Mouse (Mus musculus): ENCODE measurements around the gene Ugt1a10. TPM values are rescaled to one million over a fixed set of nuclear protein-coding genes. Genes with fewer than 3 reads are reported as not detected.
"Not testable (repeated sequence)": the region's sequence is repeated elsewhere in the genome, so short reads cannot be mapped to it uniquely, and the experiment has no call there.

Gene Ugt1a10
- polyA plus RNA-seq, 1 experiment from 2014 or later = not detected

- Histone ChIP-seq H3K27me3 (ENCODE audit: insufficient read depth, low read length) (no peaks in the 10 kb centered on the region), H3K27ac (ENCODE audit: low read depth) (no peak overlapping the region)
- no peak for DNase-seq
Measured at GRCm38 (mm10) chr1:88220336-88220735, 165.1 kb downstream of the Ugt1a10 start.

DNA sequence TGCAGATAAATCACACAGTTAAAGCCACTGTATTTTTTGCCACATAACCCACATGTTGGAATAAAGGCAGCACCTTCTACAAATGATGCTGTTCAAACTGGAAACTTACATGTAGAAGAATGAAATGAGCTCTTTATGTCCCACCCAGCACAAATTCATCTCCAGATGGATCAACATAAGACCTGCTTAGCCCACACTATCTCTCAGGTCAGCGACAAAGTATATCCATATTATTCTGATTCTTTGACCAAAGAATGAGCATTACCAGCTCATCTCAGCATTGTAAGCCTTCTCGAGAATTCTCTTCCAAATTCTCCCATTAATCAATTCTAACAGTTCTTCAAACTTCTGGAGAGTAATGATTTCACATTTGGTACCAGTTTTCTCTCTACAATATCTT, 167.0 kb downstream of the Ugt1a10 start:
- Histone ChIP-seq H3K9ac (no peak overlapping the region), H3K9me3 (ENCODE audit: low read depth, low read length) (peaks cover 28% of the 10 kb centered on the region), H3K27me3 (ENCODE audit: insufficient read depth, low read length) (no peaks in the 10 kb centered on the region), H3K4me2 (no peak overlapping the region), H3K4me1 (ENCODE audit: insufficient read depth) (no peaks in the 10 kb centered on the region), H3K4me3 (ENCODE audit: low read depth, low read length) (no peak overlapping the region), H3K27ac (ENCODE audit: low read depth) (no peak overlapping the region), H3K36me3 (ENCODE audit: insufficient read depth) (no peaks in the 10 kb centered on the region)
- no peak for TF ChIP-seq CTCF (IDR thresholded peaks at IDR 0.05; ENCODE audit: low read depth)
- WGBS = 39% methylated on average over 2 of the region's 2 CpGs
- ATAC-seq (ENCODE audit: insufficient read depth) (no peak), DNase-seq (no peak)

More at GRCm38 (mm10) chr1:88220336-88220735, 165.1 kb downstream of the Ugt1a10 start:
- Histone ChIP-seq H3K36me3 (ENCODE audit: insufficient read depth) (no peaks in the 10 kb centered on the region), H3K9ac (no peak overlapping the region), H3K4me3 (ENCODE audit: low read depth, low read length) (no peak overlapping the region), H3K9me3 (ENCODE audit: low read depth, low read length) (peaks cover 26% of the 10 kb centered on the region), H3K4me1 (ENCODE audit: insufficient read depth) (no peaks in the 10 kb centered on the region), H3K4me2 (no peak overlapping the region)
- TF ChIP-seq CTCF (IDR thresholded peaks at IDR 0.05; ENCODE audit: low read depth) = no peak
- ATAC-seq (ENCODE audit: insufficient read depth) = no peak

DNA sequence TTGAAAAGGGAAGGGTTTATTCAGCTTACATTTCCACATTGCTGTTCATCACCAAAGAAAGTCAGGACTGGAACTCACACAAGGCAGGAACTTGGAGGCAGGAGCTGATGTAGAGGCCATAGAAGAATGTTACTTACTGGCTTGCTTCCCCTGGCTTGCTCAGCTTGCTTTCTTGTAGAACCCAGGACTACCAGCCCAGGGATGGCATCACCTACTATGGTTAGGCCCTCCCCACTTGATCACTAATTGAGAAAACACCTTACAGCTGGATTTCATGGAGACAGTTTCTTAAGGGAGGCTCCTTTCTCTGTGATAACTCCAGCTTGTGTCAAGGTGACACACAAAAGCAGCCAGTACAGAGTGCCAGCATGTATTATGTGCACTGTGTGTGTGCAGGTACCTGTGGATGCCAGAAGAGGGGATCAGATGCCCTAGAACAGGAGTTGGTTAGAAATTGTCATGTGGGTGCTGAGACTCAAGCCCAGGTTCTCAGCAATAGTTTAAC, 167.9 kb downstream of the Ugt1a10 start:
- DNase-seq = not testable (repeated sequence)

GRCm38 (mm10) chr1:88223591-88223990, 168.4 kb downstream of the Ugt1a10 start:
- ATAC-seq (ENCODE audit: insufficient read depth) (no peak), DNase-seq (no peak)
- no peak overlapping the region for H3K4me3 ChIP-seq (ENCODE audit: low read depth, low read length)
- H3K27ac ChIP-seq (ENCODE audit: low read depth) = no peak overlapping the region
- 41% methylated on average over 1 of the region's 1 CpGs for WGBS
- no peaks in the 10 kb centered on the region for H3K4me1 ChIP-seq (ENCODE audit: insufficient read depth)
- H3K27me3 ChIP-seq (ENCODE audit: insufficient read depth, low read length) = no peaks in the 10 kb centered on the region
- H3K9me3 ChIP-seq (ENCODE audit: low read depth, low read length) = peaks cover 36% of the 10 kb centered on the region
- H3K4me2 ChIP-seq = no peak overlapping the region
- TF ChIP-seq CTCF (IDR thresholded peaks at IDR 0.05; ENCODE audit: low read depth) = no peak
- no peaks in the 10 kb centered on the region for H3K36me3 ChIP-seq (ENCODE audit: insufficient read depth)
- no peak overlapping the region for H3K9ac ChIP-seq

More for the DNA sequence above, 167.9 kb downstream of the Ugt1a10 start:
- not testable (repeated sequence) for H3K4me3 ChIP-seq (ENCODE audit: low read depth, low read length); H3K4me2 ChIP-seq; H3K27me3 ChIP-seq (ENCODE audit: insufficient read depth, low read length); H3K9ac ChIP-seq; ATAC-seq (ENCODE audit: insufficient read depth); H3K4me1 ChIP-seq (ENCODE audit: insufficient read depth); H3K27ac ChIP-seq (ENCODE audit: low read depth); H3K36me3 ChIP-seq (ENCODE audit: insufficient read depth)
- peaks cover 31% of the 10 kb centered on the region for H3K9me3 ChIP-seq (ENCODE audit: low read depth, low read length)

DNA sequence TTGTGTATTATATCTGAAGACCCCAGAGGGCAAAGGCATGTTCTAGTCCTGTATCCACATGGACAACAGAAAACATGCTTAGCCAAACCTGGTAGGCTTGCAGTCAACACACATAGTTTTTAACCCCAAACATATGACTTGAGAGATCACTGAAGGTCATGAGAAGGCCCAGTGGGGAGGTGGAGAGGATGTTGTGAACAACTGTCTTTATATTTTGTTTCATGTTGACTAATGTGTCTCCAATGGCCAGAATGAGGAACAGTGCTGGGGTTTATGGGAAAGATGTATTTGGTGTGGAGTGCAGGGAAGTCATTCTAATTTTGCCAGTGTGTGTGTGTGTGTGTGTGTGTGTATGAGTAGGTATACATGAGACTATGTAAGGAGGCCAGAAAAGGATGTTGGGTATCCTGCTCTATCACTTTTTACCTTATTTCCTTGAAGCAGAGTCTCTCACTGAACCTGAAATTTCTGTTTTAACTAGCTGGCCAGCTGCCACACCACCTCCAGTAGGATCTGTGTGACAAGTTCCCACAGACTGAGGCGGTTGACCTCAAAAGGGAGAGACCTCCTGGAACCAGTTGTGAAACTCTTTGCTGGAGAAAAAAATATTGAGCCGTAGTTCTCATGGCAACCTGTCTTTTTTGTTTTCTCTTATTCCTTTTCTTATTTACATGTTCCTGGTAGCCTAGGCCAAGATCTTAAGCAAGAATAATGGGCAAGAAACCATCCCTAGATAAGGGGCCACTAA, 169.0 kb downstream of the Ugt1a10 start:
- DNase-seq = no peak
- no peak for TF ChIP-seq CTCF (IDR thresholded peaks at IDR 0.05; ENCODE audit: low read depth)

DNA sequence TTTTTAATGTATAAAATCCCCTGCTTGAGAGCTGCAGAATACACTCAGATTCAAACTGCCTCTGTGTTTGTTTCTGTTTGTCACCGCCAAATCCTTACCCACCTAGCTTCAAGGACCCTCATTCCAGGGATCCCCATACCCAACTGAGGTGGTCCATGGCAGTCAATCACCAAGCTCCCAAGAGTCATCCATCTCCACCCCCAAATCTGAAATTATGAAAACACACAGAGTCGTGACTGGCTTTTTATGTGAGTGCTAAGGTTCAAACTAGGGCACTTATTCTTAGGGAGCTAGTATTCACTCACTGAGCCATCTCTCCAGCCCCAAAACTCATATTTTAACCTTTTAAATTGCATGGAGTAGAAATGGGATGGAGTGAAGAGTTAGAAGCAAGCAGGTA, 170.1 kb downstream of the Ugt1a10 start:
- H3K27me3 ChIP-seq (ENCODE audit: insufficient read depth, low read length); H3K36me3 ChIP-seq (ENCODE audit: insufficient read depth); H3K27ac ChIP-seq (ENCODE audit: low read depth); H3K4me1 ChIP-seq (ENCODE audit: insufficient read depth); H3K4me3 ChIP-seq (ENCODE audit: low read depth, low read length); H3K9ac ChIP-seq; H3K4me2 ChIP-seq; DNase-seq; ATAC-seq (ENCODE audit: insufficient read depth): not testable (repeated sequence)
- peaks cover 52% of the 10 kb centered on the region for H3K9me3 ChIP-seq (ENCODE audit: low read depth, low read length)
- 41% methylated on average over 2 of the region's 2 CpGs for WGBS

More for the DNA sequence above, 169.0 kb downstream of the Ugt1a10 start:
- Histone ChIP-seq H3K36me3 (ENCODE audit: insufficient read depth) (no peaks in the 10 kb centered on the region), H3K4me3 (ENCODE audit: low read depth, low read length) (no peak overlapping the region), H3K27me3 (ENCODE audit: insufficient read depth, low read length) (no peaks in the 10 kb centered on the region), H3K27ac (ENCODE audit: low read depth) (no peak overlapping the region), H3K4me1 (ENCODE audit: insufficient read depth) (no peaks in the 10 kb centered on the region), H3K9ac (no peak overlapping the region), H3K9me3 (ENCODE audit: low read depth, low read length) (peaks cover 41% of the 10 kb centered on the region), H3K4me2 (no peak overlapping the region)
- 65% methylated on average over 2 of the region's 2 CpGs for WGBS
- no peak for ATAC-seq (ENCODE audit: insufficient read depth)

- Histone ChIP-seq H3K4me2 (no peak overlapping the region), H3K9ac (no peak overlapping the region), H3K4me3 (ENCODE audit: low read depth, low read length) (no peak overlapping the region), H3K36me3 (ENCODE audit: insufficient read depth) (no peaks in the 10 kb centered on the region), H3K4me1 (ENCODE audit: insufficient read depth) (no peaks in the 10 kb centered on the region), H3K9me3 (ENCODE audit: low read depth, low read length) (peaks cover 56% of the 10 kb centered on the region), H3K27ac (ENCODE audit: low read depth) (no peak overlapping the region), H3K27me3 (ENCODE audit: insufficient read depth, low read length) (no peaks in the 10 kb centered on the region)
- no peak for DNase-seq
- no peak for ATAC-seq (ENCODE audit: insufficient read depth)
- TF ChIP-seq CTCF (IDR thresholded peaks at IDR 0.05; ENCODE audit: low read depth) = no peak
Measured at GRCm38 (mm10) chr1:88225741-88226140, 170.6 kb downstream of the Ugt1a10 start.

Data from lung, embryonic 14.5 days (tissue).